Mouse (Mus musculus) thymus, adult 2 months (tissue): ENCODE data around the gene Gm49416.

Experiments used
- CTCF ChIP-seq: fragments of 200-500 bp; IDR thresholded peaks from 2 replicates; pipeline ENCODE4 v1.5.1; 2012; ENCODE audit warnings: mild to moderate bottlenecking, control low read depth, low read length, moderate library complexity, borderline replicate concordance; ENCODE audit not compliant: control insufficient read depth, poor library complexity, insufficient read depth; ENCODE audit errors: extremely low read depth
- POLR2A ChIP-seq: fragments of 200-500 bp; IDR thresholded peaks from 2 replicates; pipeline ENCODE4 v1.6.1; 2012; ENCODE audit warnings: mild to moderate bottlenecking, low read length, control low read depth, moderate library complexity; ENCODE audit not compliant: control insufficient read depth, poor library complexity, insufficient read depth; ENCODE audit errors: extremely low read depth

GRCm38 (mm10) chr19:8927891-8928525 is 39.3 kb downstream of the Gm49416 start:
- TF ChIP-seq CTCF (no peak), POLR2A (no peak)
